Mouse (Mus musculus) CD4-positive helper T cell, adult 2 months (primary cell): ENCODE results near the gene Tpd52l2.
A peak's percentile ranks its signal among the peaks of the same experiment; 100 is the strongest.

ENCODE experiments used
- DNase-seq: peaks from one replicate; pipeline ENCODE4 v3.0.0-alpha.2; 2012; ENCODE audit warnings: low read depth, missing footprints, low spot score

Tpd52l2 gene

GRCm38 (mm10) chr2:181496831-181497547 lies at the start of gene Tpd52l2:
TSS of gene Tpd52l2 (plus strand) at chr2:181497142.
- peak; percentile 98 for DNase-seq

DNA sequence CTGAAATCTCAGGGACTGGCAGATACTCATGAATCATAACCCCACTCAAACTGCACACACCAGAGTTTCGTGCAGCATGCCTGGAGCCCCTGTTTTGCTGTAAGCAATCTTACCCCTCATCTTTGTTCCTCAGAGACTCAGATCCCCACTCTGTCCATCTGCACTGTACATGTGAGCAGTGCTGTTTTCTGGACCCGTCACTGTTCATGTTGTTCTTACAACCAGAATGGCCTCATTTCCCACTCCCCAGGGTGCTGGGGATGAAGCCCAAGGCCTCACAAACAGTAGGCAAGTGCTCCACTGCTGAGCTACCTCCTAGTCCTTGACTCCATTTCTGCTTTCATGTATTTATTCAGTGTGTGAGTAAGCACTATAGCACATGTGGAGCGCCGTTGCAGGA lies 44.8 kb upstream of the Tpd52l2 start:
- no peak for DNase-seq

DNA sequence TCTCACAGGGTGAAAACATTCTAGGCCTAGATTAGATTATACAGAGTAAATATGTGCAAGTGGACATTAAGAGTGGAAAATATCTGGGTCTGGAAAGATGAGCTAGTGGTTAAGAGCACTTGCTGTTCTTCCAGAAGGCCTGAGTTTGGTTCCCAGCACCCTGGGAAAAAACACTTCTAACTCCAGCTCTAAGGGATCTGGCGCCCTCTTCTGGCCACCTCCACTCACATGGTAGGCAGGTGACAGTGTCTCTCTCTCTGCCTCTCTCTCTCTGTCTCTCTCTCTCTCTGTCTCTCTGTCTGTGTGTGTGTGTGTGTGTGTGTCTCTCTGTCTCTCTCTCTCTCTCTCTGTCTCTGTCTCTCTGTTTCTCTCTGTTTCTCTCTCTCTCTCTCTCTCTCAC lies 43.7 kb upstream of the Tpd52l2 start:
- peak; percentile 19 for DNase-seq

GRCm38 (mm10) chr2:181455899-181456298 lies 41.0 kb upstream of the Tpd52l2 start:
- no peak for DNase-seq

DNA sequence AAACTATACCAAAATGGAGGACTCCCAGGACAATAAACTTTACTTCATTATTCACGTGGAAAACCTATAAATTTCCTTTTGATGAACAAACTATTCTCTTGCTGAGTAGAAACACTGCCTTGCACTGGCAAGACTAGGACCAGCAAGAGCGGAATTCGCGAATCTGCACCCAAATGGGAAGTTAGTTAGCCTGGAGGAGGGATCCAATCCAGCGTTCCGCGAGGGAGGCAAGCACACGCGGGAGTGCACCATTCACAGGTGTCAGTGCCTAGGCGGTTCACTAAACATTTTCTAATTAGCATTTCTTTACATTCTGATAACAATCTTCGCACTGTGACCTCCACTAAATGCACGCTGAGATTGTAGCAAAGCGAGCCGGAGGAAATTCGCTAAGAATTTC lies 39.1 kb upstream of the Tpd52l2 start:
- no peak for DNase-seq

GRCm38 (mm10) chr2:181458411-181459152 lies 38.4 kb upstream of the Tpd52l2 start:
- DNase-seq = peak; percentile 59

- no peak for DNase-seq
Measured at GRCm38 (mm10) chr2:181459153-181459672, 37.7 kb upstream of the Tpd52l2 start, which contains the start of gene Zbtb46. TSS of gene Zbtb46 (minus strand) at chr2:181459426.

- DNase-seq = peak; percentile 51
Measured at GRCm38 (mm10) chr2:181459673-181460621, 37.0 kb upstream of the Tpd52l2 start.

GRCm38 (mm10) chr2:181461536-181462100 lies 35.3 kb upstream of the Tpd52l2 start:
- DNase-seq = no peak

- no peak for DNase-seq
Measured at GRCm38 (mm10) chr2:181462604-181463003, 34.3 kb upstream of the Tpd52l2 start.

DNA sequence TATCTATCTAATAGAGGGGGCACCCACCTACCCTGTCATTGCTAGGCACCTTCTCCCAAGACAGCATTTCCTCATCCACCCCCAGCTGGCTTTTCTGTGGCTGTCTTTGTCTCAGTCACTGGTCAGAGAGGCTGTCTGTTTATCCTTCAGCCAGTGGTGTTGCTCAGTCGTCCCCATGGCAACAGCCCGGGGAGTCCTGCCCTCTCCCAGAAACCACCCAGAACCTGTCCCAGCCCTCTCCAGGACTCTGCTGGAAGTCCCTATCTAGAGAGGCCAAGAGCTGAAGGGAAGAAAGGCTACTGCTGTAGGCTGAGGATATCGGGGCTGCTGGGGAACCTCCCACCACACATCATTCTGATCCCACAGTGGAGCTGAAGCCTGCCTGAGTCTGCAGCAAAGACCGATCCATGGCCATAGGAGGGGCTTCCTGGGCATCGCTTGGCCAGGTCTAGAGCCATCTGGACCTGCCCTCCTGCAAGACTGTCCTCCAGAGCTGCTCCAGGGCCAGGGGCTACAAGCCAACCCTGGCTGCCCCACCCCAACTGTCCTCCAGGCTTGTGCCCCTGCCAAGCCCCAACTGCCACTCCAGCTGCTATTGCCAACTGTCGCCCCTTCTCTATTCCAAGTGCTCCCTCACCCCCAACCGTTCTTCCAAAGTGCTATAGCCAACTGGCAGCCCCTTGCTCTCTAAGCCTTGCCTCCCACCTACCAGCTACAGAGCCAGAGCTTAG lies 33.8 kb upstream of the Tpd52l2 start:
- no peak for DNase-seq

DNA sequence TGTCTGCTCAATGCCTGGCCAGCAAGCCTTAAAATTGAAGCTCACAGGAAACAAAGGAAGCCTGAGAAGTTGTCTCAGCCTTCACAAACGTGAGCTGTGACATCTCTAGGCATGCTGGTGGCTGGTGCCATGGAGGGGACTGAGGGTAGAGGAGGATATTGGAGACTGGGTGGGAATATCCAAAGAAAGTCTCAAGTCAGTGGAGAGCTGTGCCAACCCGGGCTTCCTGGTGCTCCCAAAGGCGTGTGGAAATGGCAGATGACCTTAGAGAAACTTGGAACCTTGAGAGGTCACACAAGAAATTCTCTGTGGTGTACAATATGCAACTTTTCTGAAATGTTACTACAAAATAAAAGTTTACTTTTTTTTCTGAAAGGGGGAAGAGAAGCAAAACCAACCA lies 31.5 kb upstream of the Tpd52l2 start:
- DNase-seq = no peak

- no peak for DNase-seq
Measured at GRCm38 (mm10) chr2:181470285-181470684, 26.7 kb upstream of the Tpd52l2 start.

GRCm38 (mm10) chr2:181471246-181471645 lies 25.7 kb upstream of the Tpd52l2 start:
- no peak for DNase-seq

DNA sequence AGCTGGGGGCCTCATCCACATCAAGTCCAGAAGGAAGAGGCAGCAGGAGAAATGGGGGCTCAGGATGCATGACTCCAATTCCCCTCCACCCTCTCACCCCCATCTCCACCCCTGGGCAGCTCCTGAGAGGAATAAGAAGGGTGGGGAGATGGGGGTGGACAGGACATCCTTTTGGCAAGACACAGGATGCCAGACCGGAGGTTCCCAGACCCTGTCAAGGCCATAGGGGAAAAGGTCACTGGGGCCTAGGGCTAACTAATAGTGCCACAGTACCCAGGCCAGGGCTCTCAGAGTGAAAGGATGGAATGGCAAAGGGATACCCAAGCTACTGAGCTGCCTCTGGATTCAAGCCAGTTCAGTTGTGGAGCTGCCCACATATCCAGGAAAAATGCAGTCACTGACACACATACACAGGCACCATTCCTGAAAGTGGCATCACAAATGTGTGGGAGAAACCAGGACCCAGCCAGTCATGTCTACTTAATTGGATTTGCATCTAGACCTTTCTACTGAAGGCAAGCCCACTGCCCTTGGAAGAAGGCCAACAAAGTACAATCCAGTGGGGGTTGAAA lies 24.6 kb upstream of the Tpd52l2 start:
- no peak for DNase-seq

- peak; percentile 14 for DNase-seq
Measured at GRCm38 (mm10) chr2:181483120-181483519, 13.8 kb upstream of the Tpd52l2 start.

DNA sequence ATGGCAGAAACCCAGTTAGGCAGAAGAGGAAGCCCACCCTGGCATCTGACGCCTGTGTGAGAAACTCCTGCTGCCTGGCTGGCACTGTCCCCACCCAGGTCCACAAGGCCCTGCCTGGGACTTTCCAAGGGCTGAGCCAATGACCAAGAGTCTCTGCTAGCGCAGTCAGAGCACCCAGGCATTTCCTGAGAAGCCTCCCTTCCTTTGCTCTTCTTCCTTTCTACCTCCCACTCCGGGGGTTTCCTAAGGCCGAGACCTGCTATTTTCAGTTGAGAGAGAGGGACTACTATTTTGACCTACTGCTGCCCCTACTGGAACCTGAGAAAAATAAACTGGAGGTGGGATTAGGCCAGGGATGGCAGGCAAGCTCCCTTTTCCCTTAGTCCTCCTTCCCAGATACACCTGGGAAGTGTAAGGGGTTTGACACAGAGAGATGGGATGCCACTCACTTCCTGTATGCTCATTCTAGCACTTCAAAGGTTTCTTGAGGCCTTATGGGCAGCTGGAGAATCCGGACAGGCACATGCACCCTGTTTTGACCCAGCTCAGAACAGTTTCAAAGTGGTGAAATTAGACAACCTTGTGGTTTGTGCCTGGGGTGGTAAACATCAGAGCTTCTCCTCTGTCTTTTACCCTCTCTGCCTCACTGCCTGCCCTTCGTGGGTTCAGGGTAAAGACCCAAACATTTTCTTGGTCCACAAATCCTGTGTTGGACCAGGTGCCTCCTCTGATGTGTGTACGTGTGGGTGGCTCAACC lies 13.2 kb upstream of the Tpd52l2 start:
- DNase-seq = peak; percentile 83

- no peak for DNase-seq
Measured at GRCm38 (mm10) chr2:181484456-181485233, 12.3 kb upstream of the Tpd52l2 start.

DNA sequence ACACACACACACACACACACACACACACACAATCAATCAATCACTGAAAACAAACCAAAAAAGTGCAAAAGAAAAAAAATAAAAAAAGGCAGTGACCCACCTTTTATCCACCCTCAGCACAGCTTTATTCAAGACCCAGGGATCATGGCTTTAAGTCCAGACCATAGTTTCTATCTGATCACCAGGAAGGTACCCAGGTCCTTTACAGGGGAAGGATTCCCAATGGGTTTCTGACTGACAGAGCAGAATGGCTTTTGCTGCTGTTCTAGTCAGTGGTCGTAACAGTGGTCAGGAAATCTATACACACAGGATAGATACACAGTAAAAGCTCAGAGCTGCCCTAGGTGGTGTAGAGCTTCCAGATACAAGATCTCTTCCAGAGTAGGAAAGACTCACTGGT lies 11.2 kb upstream of the Tpd52l2 start:
- no peak for DNase-seq
